Mouse (Mus musculus) lung, postnatal 0 days (tissue): ENCODE data around the gene A730071L15Rik. TPM values are rescaled to one million over a fixed set of nuclear protein-coding genes. Genes with fewer than 3 reads are reported as not detected.

Source experiments
- ATAC-seq: fragments of 200-750 bp; cut with Nextera tagmentation; 2 replicates; pipeline ENCODE4 v1.8.0; 2017; ENCODE audit warnings: moderate library complexity
- DNase-seq: peaks from one replicate; pipeline ENCODE4 v3.0.0-alpha.2; 2016; ENCODE audit warnings: low spot score
- H3K27ac ChIP-seq: fragments of 300-500 bp; sonication (generic); 2 replicates; pipeline ENCODE4 v1.5.1; 2014; ENCODE audit warnings: antibody characterized with exemption, mild to moderate bottlenecking, low read length, mixed read lengths
- H3K27me3 ChIP-seq: fragments of 300-500 bp; sonication (generic); replicated peaks from 2 replicates; pipeline ENCODE4 v1.6.1; 2014; ENCODE audit warnings: low read length, mixed read lengths; ENCODE audit not compliant: insufficient read depth
- H3K36me3 ChIP-seq: fragments of 300-500 bp; sonication (generic); 2 replicates; pipeline ENCODE4 v1.6.1; 2014; ENCODE audit warnings: low read length, mixed read lengths; ENCODE audit not compliant: insufficient read depth
- H3K4me1 ChIP-seq: fragments of 300-500 bp; sonication (generic); 2 replicates; pipeline ENCODE4 v1.6.1; 2014; ENCODE audit warnings: antibody characterized with exemption, low read depth, low read length, mixed read lengths; ENCODE audit not compliant: insufficient read depth
- H3K4me2 ChIP-seq: fragments of 300-500 bp; sonication (generic); replicated peaks from 2 replicates; pipeline ENCODE4 v1.6.1; 2014; ENCODE audit warnings: low read depth, mild to moderate bottlenecking, low read length, moderate library complexity, mixed read lengths
- H3K4me3 ChIP-seq: fragments of 300-500 bp; sonication (generic); 2 replicates; pipeline ENCODE4 v1.5.1; 2014; ENCODE audit warnings: low read depth, low read length
- H3K9ac ChIP-seq: fragments of 300-500 bp; sonication (generic); replicated peaks from 2 replicates; pipeline ENCODE4 v1.6.1; 2014; ENCODE audit warnings: low read depth, mild to moderate bottlenecking
- H3K9me3 ChIP-seq: fragments of 300-500 bp; sonication (generic); 2 replicates; pipeline ENCODE4 v1.6.1; 2016; ENCODE audit warnings: low read length, mixed read lengths
- CTCF ChIP-seq: IDR thresholded peaks from 2 replicates; pipeline ENCODE4 v1.5.1; 2016; ENCODE audit warnings: antibody characterized with exemption, mild to moderate bottlenecking
- EP300 ChIP-seq: IDR thresholded peaks from 2 replicates; pipeline ENCODE4 v1.6.1; 2016; ENCODE audit warnings: antibody characterized with exemption, mild to moderate bottlenecking, control low read depth
- WGBS: fragments of 180-500 bp; shearing (Covaris S2); extraction: QIAGEN DNeasy Blood & Tissue Kit; methylation state at CpG from one replicate; pipeline ENCODE4 v1.1.7; 2014; 5-methylcytosine and 5-hydroxymethylcytosine counted together
- polyA plus RNA-seq: library from polyadenylated mRNA; unstranded; fragments of >200 nt; fragmentation: Nextera tagmentation; extraction: Ambion mirVana; gene quantifications from 2 replicates; pipeline ENCODE4 v1.2.1, GENCODE M21; 2015

Gene A730071L15Rik
- polyA plus RNA-seq, 1 experiment from 2014 or later, result 0.50 TPM

DNA sequence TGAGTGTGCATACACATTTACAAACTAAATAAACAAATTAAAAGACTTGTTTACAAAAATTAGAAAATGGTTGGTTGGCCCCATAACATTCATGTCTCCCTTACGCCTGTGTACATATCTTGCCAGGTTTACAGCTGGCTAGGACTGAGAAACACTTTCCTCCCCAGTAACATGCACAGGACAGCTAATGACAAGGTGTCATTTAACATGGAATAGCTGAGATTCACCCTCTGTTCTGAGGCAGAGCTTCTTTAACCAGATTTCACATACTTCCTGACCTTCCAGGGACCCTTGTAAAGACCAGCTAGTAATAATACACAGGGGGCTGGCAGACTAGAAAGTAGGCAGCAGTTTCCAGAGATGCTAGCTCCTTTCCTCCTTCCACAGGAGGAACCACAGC, 8.3 kb downstream of the A730071L15Rik start:
- H3K36me3 ChIP-seq, result no peaks in the 10 kb centered on the region
- H3K27ac ChIP-seq, result no peak overlapping the region
- no peak overlapping the region for H3K4me2 ChIP-seq
- no peak overlapping the region for H3K4me3 ChIP-seq
- ATAC-seq, result peak; percentile 19; the same call in 1 of the 2 replicates
- no peak overlapping the region for H3K9ac ChIP-seq
- no peaks in the 10 kb centered on the region for H3K4me1 ChIP-seq
- peak; percentile 51 for DNase-seq
- no peak for TF ChIP-seq EP300
- TF ChIP-seq CTCF, result no peak
- H3K27me3 ChIP-seq, result no peaks in the 10 kb centered on the region
- 52% methylated on average over 1 of the region's 1 CpGs for WGBS
- H3K9me3 ChIP-seq, result no peaks in the 10 kb centered on the region

DNA sequence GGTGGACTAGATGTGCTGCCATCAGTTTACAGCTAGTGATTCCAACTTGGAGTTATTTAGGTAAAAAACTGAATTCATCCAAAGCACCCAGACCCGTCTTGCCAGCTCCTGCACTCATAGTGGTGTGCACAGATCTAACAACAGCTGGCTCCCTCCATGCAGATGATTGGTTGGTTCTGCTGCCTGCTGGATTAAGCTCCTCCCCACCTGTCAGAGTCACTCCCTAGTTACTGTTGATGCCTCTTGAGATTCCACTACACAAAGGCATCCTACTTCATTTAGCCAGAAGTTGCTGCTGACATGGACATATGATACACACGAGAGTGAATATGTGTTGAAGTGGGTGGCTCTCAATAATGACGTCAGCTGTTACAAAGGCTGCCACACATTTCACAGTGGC, 17.0 kb downstream of the A730071L15Rik start:
- Histone ChIP-seq H3K4me3 (no peak overlapping the region), H3K4me2 (no peak overlapping the region), H3K36me3 (no peaks in the 10 kb centered on the region), H3K9me3 (no peaks in the 10 kb centered on the region), H3K27ac (no peak overlapping the region), H3K27me3 (no peaks in the 10 kb centered on the region), H3K4me1 (no peaks in the 10 kb centered on the region), H3K9ac (no peak overlapping the region)
- TF ChIP-seq CTCF (no peak), EP300 (no peak)
- WGBS, result 31% methylated on average over 3 of the region's 3 CpGs
- ATAC-seq (peak; percentile 94), DNase-seq (peak; percentile 61)

DNA sequence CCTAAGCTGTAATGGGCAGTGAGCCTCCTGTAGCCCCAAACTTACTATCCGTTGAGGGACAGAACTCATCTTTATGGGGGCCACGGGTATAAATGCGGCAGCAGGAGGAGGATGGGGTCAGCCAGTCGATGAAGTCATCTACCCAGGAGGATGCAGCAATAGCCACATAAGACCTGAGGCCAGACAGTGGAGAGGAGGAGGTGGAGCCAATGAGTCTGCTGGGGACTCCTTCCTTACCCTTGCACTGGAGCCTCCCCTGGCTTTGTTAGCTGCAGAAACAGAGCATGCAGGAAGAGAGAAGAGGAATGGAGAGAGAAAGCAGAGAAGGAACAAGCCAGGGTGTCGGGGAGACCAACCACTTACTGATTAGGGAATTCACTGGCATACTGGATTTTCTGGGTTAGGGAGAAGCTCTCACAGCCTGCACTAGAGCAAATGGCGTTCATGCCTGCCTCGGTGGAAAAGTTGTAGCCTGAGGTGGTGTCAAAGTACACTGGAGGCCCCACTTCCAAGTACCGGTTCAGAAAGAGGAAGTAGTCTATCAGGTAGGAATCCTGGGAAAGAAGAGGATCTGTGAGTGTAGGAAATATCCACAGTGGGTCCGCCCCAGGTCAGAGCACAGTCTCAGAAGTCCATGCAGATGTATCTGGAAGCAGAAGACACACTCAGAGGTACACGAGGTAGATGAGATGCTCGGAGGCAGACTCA, 18.5 kb downstream of the A730071L15Rik start:
- no peak for DNase-seq
- Histone ChIP-seq H3K27me3 (no peaks in the 10 kb centered on the region), H3K36me3 (no peaks in the 10 kb centered on the region), H3K4me3 (no peak overlapping the region), H3K27ac (no peak overlapping the region), H3K9me3 (no peaks in the 10 kb centered on the region), H3K9ac (no peak overlapping the region), H3K4me2 (no peak overlapping the region), H3K4me1 (no peaks in the 10 kb centered on the region)
- no peak for TF ChIP-seq CTCF
- no peak for TF ChIP-seq EP300
- 73% methylated on average over 11 of the region's 11 CpGs for WGBS
- ATAC-seq, result no peak

DNA sequence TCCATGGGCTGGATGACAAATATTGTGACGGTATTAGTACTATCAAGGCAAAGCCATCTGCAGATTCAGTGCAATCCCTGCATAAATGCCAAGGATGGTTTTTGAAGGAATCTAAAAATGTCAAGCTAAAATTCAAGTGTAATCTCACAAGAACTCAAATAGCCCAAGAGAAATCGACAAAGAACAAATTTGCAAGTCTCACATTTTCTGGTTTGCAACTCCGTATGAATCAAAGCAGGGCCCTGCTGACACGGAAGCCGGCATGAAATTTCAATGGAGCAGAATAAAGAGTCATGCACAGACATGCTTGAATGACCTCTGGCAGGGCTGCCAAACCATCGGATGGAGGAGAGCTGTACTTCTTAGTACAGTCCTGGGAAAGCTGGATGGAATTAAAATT, 20.1 kb downstream of the A730071L15Rik start:
- Histone ChIP-seq H3K36me3 (no peaks in the 10 kb centered on the region), H3K4me1 (no peaks in the 10 kb centered on the region), H3K27me3 (no peaks in the 10 kb centered on the region), H3K4me3 (no peak overlapping the region), H3K4me2 (no peak overlapping the region), H3K9ac (no peak overlapping the region), H3K9me3 (no peaks in the 10 kb centered on the region), H3K27ac (no peak overlapping the region)
- TF ChIP-seq EP300, result no peak
- no peak for TF ChIP-seq CTCF
- no peak for DNase-seq
- 86% methylated on average over 6 of the region's 6 CpGs for WGBS
- no peak for ATAC-seq

DNA sequence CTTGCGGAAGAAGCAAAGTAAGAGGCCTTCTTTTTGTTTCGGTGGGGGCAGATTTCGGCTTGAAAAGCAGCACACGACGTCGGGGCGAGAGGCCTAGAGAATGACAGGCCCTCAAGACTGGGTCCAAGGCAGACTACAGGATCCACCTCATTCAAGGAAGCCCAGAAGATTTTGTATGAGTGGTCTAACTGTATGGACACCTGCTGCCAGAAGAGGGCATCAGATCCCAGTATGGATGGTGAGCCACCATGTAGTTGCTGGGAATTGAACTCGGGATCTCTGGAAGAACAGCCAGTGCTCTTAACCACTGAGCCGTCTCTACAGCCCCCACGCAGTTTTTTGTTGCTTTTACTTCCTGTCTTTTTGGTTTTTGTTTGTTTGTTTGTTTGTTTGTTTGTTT, 22.4 kb downstream of the A730071L15Rik start:
- H3K4me2 ChIP-seq, result no peak overlapping the region
- no peak overlapping the region for H3K27ac ChIP-seq
- no peaks in the 10 kb centered on the region for H3K4me1 ChIP-seq
- no peak for DNase-seq
- H3K9me3 ChIP-seq, result no peaks in the 10 kb centered on the region
- no peaks in the 10 kb centered on the region for H3K27me3 ChIP-seq
- H3K36me3 ChIP-seq, result no peaks in the 10 kb centered on the region
- no peak for TF ChIP-seq EP300
- no peak for TF ChIP-seq CTCF
- 90% methylated on average over 10 of the region's 10 CpGs for WGBS
- no peak for ATAC-seq
- no peak overlapping the region for H3K4me3 ChIP-seq
- H3K9ac ChIP-seq, result no peak overlapping the region

DNA sequence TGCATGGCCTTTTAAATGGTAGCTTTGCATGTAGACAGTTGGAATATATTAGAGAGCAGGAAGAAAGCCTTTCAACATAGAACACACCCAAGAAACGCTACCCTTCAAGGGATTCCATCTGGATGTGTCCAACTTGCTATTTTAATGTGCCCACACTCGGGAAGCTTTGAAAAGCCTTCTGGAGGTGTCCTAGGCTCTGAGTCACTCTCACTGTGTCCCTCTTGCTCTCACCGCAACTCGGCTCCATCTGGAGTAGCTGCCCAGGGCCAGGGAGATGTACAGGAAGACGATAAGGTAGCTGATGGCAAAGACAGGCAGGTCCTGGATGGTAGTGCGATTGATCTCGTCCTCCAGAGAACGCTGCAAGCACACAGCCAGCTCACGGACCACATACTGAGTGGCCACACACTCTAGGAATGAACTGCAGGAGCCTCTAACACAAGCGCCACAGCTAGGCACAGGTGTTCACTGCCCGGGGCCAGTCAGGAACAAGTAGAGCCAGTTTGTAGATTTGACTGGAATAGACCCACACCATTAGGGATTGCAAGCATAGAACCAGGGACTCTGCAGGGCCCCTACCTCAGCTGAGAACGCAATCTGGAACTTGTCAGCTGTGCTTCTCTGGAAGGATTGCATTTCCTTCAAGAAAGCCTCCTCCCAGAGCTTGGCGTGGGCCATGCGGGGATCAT, 24.9 kb downstream of the A730071L15Rik start:
- no peaks in the 10 kb centered on the region for H3K36me3 ChIP-seq
- no peak overlapping the region for H3K4me3 ChIP-seq
- TF ChIP-seq CTCF, result no peak
- no peak for TF ChIP-seq EP300
- H3K9ac ChIP-seq, result no peak overlapping the region
- no peak overlapping the region for H3K4me2 ChIP-seq
- no peak for ATAC-seq
- no peak for DNase-seq
- H3K27ac ChIP-seq, result no peak overlapping the region
- no peaks in the 10 kb centered on the region for H3K9me3 ChIP-seq
- no peaks in the 10 kb centered on the region for H3K4me1 ChIP-seq
- H3K27me3 ChIP-seq, result no peaks in the 10 kb centered on the region
- WGBS, result 65% methylated on average over 14 of the region's 14 CpGs
